In genomic region chr10:93588796-93589195, GRCm38 (mm10) we compare ENCODE assay signal across 8 mouse cellular contexts. TPM values are rescaled to one million over a fixed set of nuclear protein-coding genes. Genes with fewer than 3 reads are reported as not detected.
DNase-seq lines count a peak whose midpoint lies in the region; ATAC-seq and TF ChIP-seq lines count a peak whose summit lies in the region.

No protein-coding gene starts in this region.

- TF ChIP-seq CTCF in lung, adult 2 months (IDR thresholded peaks at IDR 0.05; ENCODE audit: insufficient read depth, low read length), result no peak

- WGBS in lung, adult 2 months, result under 1% methylated on average over 11 of the region's 11 CpGs
- WGBS in hindbrain, embryonic 13.5 days, result 2% methylated on average over 11 of the region's 11 CpGs
- 2% methylated on average over 11 of the region's 11 CpGs for WGBS in midbrain, embryonic 13.5 days

- no peaks in the 10 kb centered on the region for H3K9me3 ChIP-seq in hindbrain, embryonic 13.5 days
- no peaks in the 10 kb centered on the region for H3K9me3 ChIP-seq in midbrain, embryonic 13.5 days

- peak overlapping the region; percentile 87 for H3K4me3 ChIP-seq in lung, adult 2 months (replicated peaks; ENCODE audit: extremely low read depth, low read depth, low read length)
- peak overlapping the region; percentile 80 for H3K4me3 ChIP-seq in hindbrain, embryonic 13.5 days
- H3K4me3 ChIP-seq in midbrain, embryonic 13.5 days (replicated peaks), result peak overlapping the region; percentile 87

- peaks cover 6% of the 10 kb centered on the region for H3K4me1 ChIP-seq in lung, adult 2 months (ENCODE audit: control insufficient read depth, insufficient read depth, low read length)
- peaks cover 20% of the 10 kb centered on the region for H3K4me1 ChIP-seq in hindbrain, embryonic 13.5 days (replicated peaks)
- H3K4me1 ChIP-seq in midbrain, embryonic 13.5 days (replicated peaks), result peaks cover 22% of the 10 kb centered on the region

- H3K9ac ChIP-seq in hindbrain, embryonic 13.5 days, result peak overlapping the region; percentile 91
- H3K9ac ChIP-seq in midbrain, embryonic 13.5 days (replicated peaks), result peak overlapping the region; percentile 89

- H3K4me2 ChIP-seq in hindbrain, embryonic 13.5 days, result peak overlapping the region; percentile 96
- H3K4me2 ChIP-seq in midbrain, embryonic 13.5 days (replicated peaks), result peak overlapping the region; percentile 71

- no peak for TF ChIP-seq POLR2A in lung, adult 2 months (IDR thresholded peaks at IDR 0.05; ENCODE audit: borderline replicate concordance, extremely low read depth, low read depth, low read length)

- peaks cover 12% of the 10 kb centered on the region for H3K36me3 ChIP-seq in hindbrain, embryonic 13.5 days
- H3K36me3 ChIP-seq in midbrain, embryonic 13.5 days, result peaks cover 21% of the 10 kb centered on the region

- peak overlapping the region; percentile 88 for H3K27ac ChIP-seq in hindbrain, embryonic 13.5 days
- peak overlapping the region; percentile 87 for H3K27ac ChIP-seq in midbrain, embryonic 13.5 days

- peaks cover 3% of the 10 kb centered on the region; the same call in 1 of the 2 replicates for H3K27me3 ChIP-seq in hindbrain, embryonic 13.5 days
- H3K27me3 ChIP-seq in midbrain, embryonic 13.5 days, result peaks cover 10% of the 10 kb centered on the region; the same call in 1 of the 2 replicates

- no peak for DNase-seq in lung, adult 2 months
- DNase-seq in lung, postnatal 14 days, result no peak
- DNase-seq in embryo, embryonic 10.5 days (ENCODE audit: low spot score), result peak; percentile 55
- no peak for DNase-seq in layer of hippocampus, postnatal 10 days (ENCODE audit: low spot score in 2 of 2)
- no peak for DNase-seq in adrenal gland, postnatal 25 days
- no peak for DNase-seq in thymus, adult 18-20 months

- peak; percentile 25 for ATAC-seq in hindbrain, embryonic 13.5 days (ENCODE audit: low FRiP score)
- ATAC-seq in midbrain, embryonic 13.5 days, result no peak

RNA-seq across cellular contexts. Expression of gene Snrpf, which starts 0.7 kb away (rescaled TPM):
- polyA plus RNA-seq in lung, adult 2 months (2012; rRNA removed), result 26.2 and 43.0 TPM in 2 replicates
- 80.6 and 84.7 TPM in 2 replicates for polyA plus RNA-seq in hindbrain, embryonic 13.5 days (2015; fragmentation: Nextera tagmentation; extraction: Ambion mirVana)
- 95.8 and 101 TPM in 2 replicates for polyA plus RNA-seq in midbrain, embryonic 13.5 days (2015; fragmentation: Nextera tagmentation; extraction: Ambion mirVana)
- 10 to 100 TPM; 16.7 TPM for total RNA-seq in layer of hippocampus, postnatal 10 days (2021)
- total RNA-seq in adrenal gland, postnatal 25 days (2021), result 14.6 and 17.7 TPM in 2 replicates

RNA-seq across cellular contexts. Expression of gene Ccdc38, which starts 48.4 kb away (rescaled TPM):
- polyA plus RNA-seq in lung, adult 2 months (2012; rRNA removed), result 0.04 and 0.05 TPM in 2 replicates
- 0.27 TPM in 2 replicates for polyA plus RNA-seq in hindbrain, embryonic 13.5 days (2015; fragmentation: Nextera tagmentation; extraction: Ambion mirVana)
- 0.46 and 0.57 TPM in 2 replicates for polyA plus RNA-seq in midbrain, embryonic 13.5 days (2015; fragmentation: Nextera tagmentation; extraction: Ambion mirVana)
- total RNA-seq in layer of hippocampus, postnatal 10 days (2021), result not detected
- not detected in 2 replicates for total RNA-seq in adrenal gland, postnatal 25 days (2021)

RNA-seq across cellular contexts. Expression of gene Amdhd1, which starts 49.0 kb away (rescaled TPM):
- 0.18 and 0.31 TPM in 2 replicates for polyA plus RNA-seq in lung, adult 2 months (2012; rRNA removed)
- polyA plus RNA-seq in hindbrain, embryonic 13.5 days (2015; fragmentation: Nextera tagmentation; extraction: Ambion mirVana), result 0.08 and 0.09 TPM in 2 replicates
- 0.15 TPM in 2 replicates for polyA plus RNA-seq in midbrain, embryonic 13.5 days (2015; fragmentation: Nextera tagmentation; extraction: Ambion mirVana)
- total RNA-seq in layer of hippocampus, postnatal 10 days (2021), result 1 to 10 TPM; 1.1 to 1.9 TPM
- 0.86 TPM in 1 of 2 replicates, not detected in the other for total RNA-seq in adrenal gland, postnatal 25 days (2021)

RNA-seq across cellular contexts. Expression of gene Ntn4, which starts 51.7 kb away (rescaled TPM):
- polyA plus RNA-seq in lung, adult 2 months (2012; rRNA removed), result 46.6 and 54.4 TPM in 2 replicates
- polyA plus RNA-seq in hindbrain, embryonic 13.5 days (2015; fragmentation: Nextera tagmentation; extraction: Ambion mirVana), result 1.2 and 2.2 TPM in 2 replicates
- polyA plus RNA-seq in midbrain, embryonic 13.5 days (2015; fragmentation: Nextera tagmentation; extraction: Ambion mirVana), result 2.0 and 2.1 TPM in 2 replicates
- total RNA-seq in layer of hippocampus, postnatal 10 days (2021), result 1 to 10 TPM; 6.0 to 6.2 TPM
- 12.8 and 13.2 TPM in 2 replicates for total RNA-seq in adrenal gland, postnatal 25 days (2021)
